Mouse (Mus musculus): Measurements from ENCODE around the gene Gm40193.

GRCm38 (mm10) chr11:70564276-70564873, 31.6 kb upstream of the Gm40193 start:
- no peak for TF ChIP-seq CTCF (IDR thresholded peaks at IDR 0.05; ENCODE audit: low read depth, low read length)
- TF ChIP-seq GATA1 (IDR thresholded peaks at IDR 0.05; ENCODE audit: borderline replicate concordance, low read length) = no peak
- no peak for TF ChIP-seq TAL1 (conservative IDR thresholded peaks at IDR 0.05; ENCODE audit: low read depth, low read length)

Data from G1E (cell line).